Mouse (Mus musculus): ENCODE measurements around the gene Zmpste24.

- TF ChIP-seq CTCF (IDR thresholded peaks at IDR 0.05; ENCODE audit: borderline replicate concordance, control insufficient read depth, extremely low read depth, insufficient read depth, low read length, poor library complexity) (no peak), POLR2A (IDR thresholded peaks at IDR 0.05; ENCODE audit: control insufficient read depth, extremely low read depth, insufficient read depth, low read length, poor library complexity) (no peak)
Observed at GRCm38 (mm10) chr4:121033006-121033405, 65.0 kb downstream of the Zmpste24 start.

Data from thymus, adult 2 months (tissue).